Mouse (Mus musculus) myocyte (in vitro differentiated cells): ENCODE results near the gene Selenon. TPM values are rescaled to one million over a fixed set of nuclear protein-coding genes. Genes with fewer than 3 reads are reported as not detected.

Source experiments
- H3K27me3 ChIP-seq: one replicate; pipeline ENCODE4 v1.6.1; 2011; ENCODE audit not compliant: control insufficient read depth, insufficient read depth, insufficient read length
- H3K36me3 ChIP-seq: one replicate; pipeline ENCODE4 v1.6.1; 2011; ENCODE audit not compliant: control insufficient read depth, insufficient read depth
- H3K4me2 ChIP-seq: one replicate; pipeline ENCODE4 v1.6.1; 2011; ENCODE audit warnings: low read depth, control low read depth
- H3K4me3 ChIP-seq: one replicate; pipeline ENCODE4 v1.5.1; 2011; ENCODE audit warnings: mild to moderate bottlenecking, control low read depth, moderate library complexity
- H3K79me2 ChIP-seq: one replicate; pipeline ENCODE4 v1.6.1; 2011; ENCODE audit not compliant: control insufficient read depth, insufficient read depth
- H3ac ChIP-seq: one replicate; pipeline ENCODE4 v1.6.1; 2011; ENCODE audit not compliant: control insufficient read depth, insufficient read length
- CEBPB ChIP-seq: IDR thresholded peaks from 2 replicates; pipeline ENCODE4 v1.6.1; 2011; ENCODE audit warnings: mild to moderate bottlenecking, moderate library complexity; ENCODE audit not compliant: poor library complexity, insufficient read depth, severe bottlenecking
- E2F4 ChIP-seq: IDR thresholded peaks from one replicate; pipeline ENCODE4 v1.6.1; 2011; ENCODE audit warnings: mild to moderate bottlenecking, control low read depth, moderate library complexity; ENCODE audit not compliant: insufficient read depth
- MAX ChIP-seq: IDR thresholded peaks from one replicate; pipeline ENCODE4 v1.6.1; 2011; ENCODE audit warnings: low read depth, mild to moderate bottlenecking, control low read depth
- MYOD1 ChIP-seq, 3 experiments: IDR thresholded peaks; one replicate each; pipeline ENCODE4 v1.6.1; 2011; ENCODE audit warnings: control low read depth in 2 of 3, low read depth in 2 of 3, mild to moderate bottlenecking in 2 of 3, moderate library complexity in 1 of 3; ENCODE audit not compliant: insufficient read length in 2 of 3, control insufficient read depth in 1 of 3
- MYOG ChIP-seq, 3 experiments: IDR thresholded peaks; one replicate each; pipeline ENCODE4 v1.6.1; 2011; ENCODE audit warnings: control low read depth in 2 of 3, low read depth in 2 of 3, mild to moderate bottlenecking in 2 of 3; ENCODE audit not compliant: insufficient read length in 2 of 3, control insufficient read depth in 1 of 3, insufficient read depth in 1 of 3
- POLR2A ChIP-seq: IDR thresholded peaks from one replicate; pipeline ENCODE4 v1.6.1; 2011; ENCODE audit warnings: low read depth, mild to moderate bottlenecking, control low read depth, moderate library complexity; ENCODE audit not compliant: insufficient read length
- POLR2AphosphoS2 ChIP-seq: IDR thresholded peaks from one replicate; pipeline ENCODE4 v1.6.1; 2011; ENCODE audit warnings: low read depth, control low read depth; ENCODE audit not compliant: insufficient read length
- REST ChIP-seq: IDR thresholded peaks from one replicate; pipeline ENCODE4 v1.6.1; 2011; ENCODE audit warnings: mild to moderate bottlenecking, control low read depth, moderate library complexity; ENCODE audit not compliant: insufficient read depth, insufficient read length
- SRF ChIP-seq: IDR thresholded peaks from one replicate; pipeline ENCODE4 v1.6.1; 2011; ENCODE audit warnings: low read depth; ENCODE audit not compliant: control insufficient read depth, insufficient read length
- TCF12 ChIP-seq: IDR thresholded peaks from one replicate; pipeline ENCODE4 v1.6.1; 2011; ENCODE audit warnings: mild to moderate bottlenecking, control low read depth; ENCODE audit not compliant: poor library complexity, insufficient read depth, severe bottlenecking
- TCF3 ChIP-seq: IDR thresholded peaks from one replicate; pipeline ENCODE4 v1.6.1; 2011; ENCODE audit warnings: low read depth, control low read depth; ENCODE audit not compliant: insufficient read length
- USF1 ChIP-seq: IDR thresholded peaks from one replicate; pipeline ENCODE4 v1.6.1; 2011; ENCODE audit warnings: low read depth, mild to moderate bottlenecking, control low read depth, moderate library complexity
- polyA plus RNA-seq: library from polyadenylated mRNA; unstranded; fragments of >200 nt; fragmentation: generic; extraction: Trizol; gene quantifications from one replicate; pipeline ENCODE4 v1.2.1, GENCODE M21; 2012; ENCODE audit warnings: missing spikeins

Selenon gene
- polyA plus RNA-seq, 1 experiment, result 35.7 TPM

DNA sequence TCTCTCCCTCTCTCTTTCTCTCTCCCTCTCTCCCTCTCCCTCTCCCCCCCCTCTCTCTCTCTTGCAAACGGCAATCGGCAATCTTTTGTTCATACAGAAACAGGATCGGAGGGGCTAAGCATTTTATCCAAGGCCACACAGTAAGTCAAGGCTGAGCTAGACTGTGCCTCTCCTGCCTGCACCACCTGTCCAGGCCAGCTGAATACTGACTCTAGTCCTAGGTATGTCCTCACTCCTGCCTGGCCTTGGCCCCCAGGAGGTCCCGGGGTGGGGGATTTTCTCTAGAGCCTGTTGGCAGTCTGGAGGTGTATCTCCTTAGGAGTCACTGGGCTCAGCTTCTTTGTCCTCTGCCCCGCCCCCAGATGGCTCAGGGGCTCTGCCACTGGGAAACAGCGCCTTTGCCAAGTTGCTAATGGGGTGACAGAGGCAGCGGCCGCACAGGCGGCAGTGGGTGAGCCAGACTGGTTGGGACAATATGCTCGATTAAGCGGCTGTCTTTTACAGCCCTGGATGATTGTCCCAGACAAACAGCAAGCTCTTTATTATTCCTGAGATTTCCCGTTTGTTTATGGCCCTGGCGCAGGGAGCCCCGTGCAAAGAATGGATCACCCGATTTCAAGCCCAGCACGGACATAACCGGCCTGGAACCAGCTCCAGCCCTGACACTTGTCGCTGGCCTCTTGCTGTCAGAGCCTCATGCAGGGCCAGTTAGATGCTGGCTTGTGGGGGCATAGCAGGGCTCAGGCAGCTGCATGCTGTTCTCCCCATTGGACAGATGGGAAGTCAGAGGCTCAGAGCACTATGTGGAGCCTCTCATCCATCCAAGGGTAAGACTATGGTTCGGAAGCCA lies 15.6 kb upstream of the Selenon start:
- Histone ChIP-seq H3K36me3 (no peaks in the 10 kb centered on the region), H3K27me3 (no peaks in the 10 kb centered on the region), H3K79me2 (no peaks in the 10 kb centered on the region), H3K4me3 (no peak overlapping the region), H3ac (no peak overlapping the region), H3K4me2 (no peak overlapping the region)
- TF ChIP-seq CEBPB, result no peak
- TF ChIP-seq POLR2AphosphoS2, result no peak
- no peak for TF ChIP-seq E2F4
- TF ChIP-seq MYOD1 (IDR thresholded peaks at IDR 0.05; ENCODE audit: control insufficient read depth in 1 of 3, insufficient read length in 2 of 3, low read depth in 2 of 3), result no peak
- no peak for TF ChIP-seq SRF
- no peak for TF ChIP-seq USF1
- TF ChIP-seq TCF3, result no peak
- TF ChIP-seq TCF12, result no peak
- no peak for TF ChIP-seq POLR2A
- no peak for TF ChIP-seq REST
- no peak for TF ChIP-seq MAX
- TF ChIP-seq MYOG (IDR thresholded peaks at IDR 0.05; ENCODE audit: control insufficient read depth in 1 of 3, insufficient read depth in 1 of 3, insufficient read length in 2 of 3, low read depth in 2 of 3), result no peak

DNA sequence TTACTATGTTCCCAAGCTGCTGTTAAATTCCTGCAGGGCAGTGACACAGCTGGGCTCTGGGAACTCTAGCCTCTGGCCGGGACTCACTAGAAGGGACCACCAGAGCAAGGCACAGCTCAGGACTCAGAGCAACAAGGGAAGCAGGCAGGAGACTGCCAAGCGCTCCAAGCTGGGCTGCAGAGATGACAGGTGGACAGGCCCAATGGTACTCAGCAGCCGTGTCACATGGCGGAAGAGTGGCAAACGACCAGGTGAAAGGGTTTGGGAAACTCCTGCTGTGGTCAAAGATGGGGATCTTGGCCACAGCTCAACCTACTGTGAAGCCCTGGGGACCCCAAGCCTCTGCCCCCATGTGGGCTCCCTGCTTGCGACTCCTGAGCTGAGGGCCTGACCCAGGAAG lies 12.1 kb upstream of the Selenon start:
- H3K4me3 ChIP-seq, result no peak overlapping the region
- no peak overlapping the region for H3K4me2 ChIP-seq
- TF ChIP-seq REST (no peak), POLR2A (no peak), CEBPB (no peak), TCF12 (no peak), USF1 (no peak), MYOG (IDR thresholded peaks at IDR 0.05; ENCODE audit: control insufficient read depth in 1 of 3, insufficient read depth in 1 of 3, insufficient read length in 2 of 3, low read depth in 2 of 3) (no peak)
- H3K79me2 ChIP-seq, result no peaks in the 10 kb centered on the region
- H3K36me3 ChIP-seq, result no peaks in the 10 kb centered on the region
- no peaks in the 10 kb centered on the region for H3K27me3 ChIP-seq
- H3ac ChIP-seq, result no peak overlapping the region

GRCm38 (mm10) chr4:134563624-134564023 lies 11.7 kb upstream of the Selenon start:
- no peak overlapping the region for H3ac ChIP-seq
- TF ChIP-seq MYOD1 (IDR thresholded peaks at IDR 0.05; ENCODE audit: control insufficient read depth in 1 of 3, insufficient read length in 2 of 3, low read depth in 2 of 3) (no peak), CEBPB (no peak), MAX (no peak), POLR2AphosphoS2 (no peak), TCF12 (no peak)
- H3K79me2 ChIP-seq, result no peaks in the 10 kb centered on the region
- H3K36me3 ChIP-seq, result no peaks in the 10 kb centered on the region
- no peak overlapping the region for H3K4me3 ChIP-seq
- no peaks in the 10 kb centered on the region for H3K27me3 ChIP-seq
- H3K4me2 ChIP-seq, result no peak overlapping the region

DNA sequence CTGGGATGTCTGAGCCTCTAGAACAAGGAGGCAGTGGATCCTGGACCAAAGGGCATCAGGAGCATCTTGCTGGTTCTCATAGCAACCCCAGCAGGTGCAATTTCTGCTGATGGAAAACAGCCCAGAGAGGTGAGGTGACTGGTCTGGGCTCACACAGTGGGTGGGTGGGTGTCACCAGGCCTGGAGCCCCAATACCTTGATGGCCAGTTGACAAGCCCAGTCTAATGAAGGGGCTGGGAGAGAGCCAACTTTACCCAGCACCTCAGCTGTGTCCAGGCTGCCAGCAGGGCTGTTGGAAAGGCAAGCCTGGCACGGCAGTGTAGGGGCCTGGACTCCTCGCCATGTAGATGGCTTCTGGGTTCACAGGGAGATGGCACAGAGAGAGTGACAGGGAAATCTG lies 10.0 kb upstream of the Selenon start:
- Histone ChIP-seq H3K4me3 (no peak overlapping the region), H3ac (no peak overlapping the region), H3K36me3 (no peaks in the 10 kb centered on the region), H3K79me2 (no peaks in the 10 kb centered on the region), H3K27me3 (no peaks in the 10 kb centered on the region), H3K4me2 (no peak overlapping the region)
- no peak for TF ChIP-seq USF1
- TF ChIP-seq MYOG (IDR thresholded peaks at IDR 0.05; ENCODE audit: control insufficient read depth in 1 of 3, insufficient read depth in 1 of 3, insufficient read length in 2 of 3, low read depth in 2 of 3), result no peak
- TF ChIP-seq POLR2AphosphoS2, result no peak
- no peak for TF ChIP-seq E2F4
- no peak for TF ChIP-seq TCF12
- TF ChIP-seq CEBPB, result no peak
- no peak for TF ChIP-seq MAX
- no peak for TF ChIP-seq SRF
- no peak for TF ChIP-seq MYOD1 (IDR thresholded peaks at IDR 0.05; ENCODE audit: control insufficient read depth in 1 of 3, insufficient read length in 2 of 3, low read depth in 2 of 3)
- TF ChIP-seq TCF3, result no peak
- no peak for TF ChIP-seq REST
- no peak for TF ChIP-seq POLR2A

DNA sequence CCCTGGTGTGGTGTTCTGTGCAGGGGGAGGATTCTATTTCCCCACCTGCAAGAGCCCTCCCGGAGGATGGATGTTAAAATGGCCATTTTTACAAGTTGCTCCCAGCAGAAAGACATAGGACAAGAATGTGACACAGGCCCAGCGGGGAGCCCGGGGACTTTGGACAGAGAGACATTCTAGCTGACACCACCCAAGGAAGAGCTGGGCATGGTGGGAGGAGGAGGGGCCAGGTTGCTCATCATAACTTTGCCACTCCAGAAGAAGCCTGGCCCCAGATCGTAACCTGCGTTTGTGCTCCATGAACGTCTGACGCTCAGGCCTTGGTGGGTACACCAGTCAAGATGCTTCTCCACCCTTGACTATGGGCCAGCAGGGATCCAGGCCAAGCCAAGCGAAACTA lies 8.7 kb upstream of the Selenon start:
- Histone ChIP-seq H3K4me2 (no peak overlapping the region), H3ac (no peak overlapping the region), H3K4me3 (no peak overlapping the region), H3K79me2 (no peaks in the 10 kb centered on the region), H3K36me3 (no peaks in the 10 kb centered on the region), H3K27me3 (no peaks in the 10 kb centered on the region)
- TF ChIP-seq MAX, result no peak
- no peak for TF ChIP-seq TCF3
- no peak for TF ChIP-seq CEBPB
